Mouse (Mus musculus) megakaryocyte, adult 5-6 weeks (primary cell): ENCODE measurements at regions not wholly inside any gene's neighbourhood (a gene's known extent, or its start where the extent isn't known, plus 50 kb on each side); places are given as distances from the start of the nearest gene placed in this dataset.

Experiments used
- ATAC-seq: 2 replicates; pipeline ENCODE4 v1.8.0; 2016; ENCODE audit warnings: mild to moderate bottlenecking, inconsistent platforms; ENCODE audit not compliant: poor library complexity, severe bottlenecking

DNA sequence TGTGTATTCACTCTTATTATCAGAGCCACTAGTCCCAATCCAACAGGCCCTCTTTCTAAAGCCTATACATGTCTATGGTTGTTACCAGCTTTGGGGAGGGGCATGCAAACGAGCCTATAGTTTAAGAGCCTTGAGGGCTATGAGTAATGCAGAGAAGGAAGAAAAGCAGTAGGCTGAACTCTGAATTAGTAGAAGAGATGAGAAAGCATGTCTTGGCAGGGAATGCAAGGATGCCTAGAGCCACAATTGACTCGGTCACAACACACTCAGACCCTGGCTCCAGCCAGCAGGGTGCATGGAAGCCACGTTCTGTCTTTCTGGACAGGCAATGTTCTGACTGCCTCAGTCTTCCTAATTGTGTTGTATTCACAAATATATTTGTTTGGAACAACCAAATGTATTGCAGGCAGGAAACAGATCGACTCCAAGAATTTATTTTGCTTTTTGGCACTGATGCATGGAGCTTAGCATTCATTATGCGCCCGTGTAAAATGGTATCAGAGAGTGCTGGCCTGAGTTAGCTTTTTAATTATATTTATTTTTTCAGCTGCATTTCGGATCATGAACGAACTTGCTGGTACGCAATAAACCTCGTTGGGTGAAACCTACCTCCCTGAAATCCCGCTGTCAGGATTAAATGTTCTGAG, 110.2 kb downstream of the Rybp start:
- no peak for ATAC-seq

DNA sequence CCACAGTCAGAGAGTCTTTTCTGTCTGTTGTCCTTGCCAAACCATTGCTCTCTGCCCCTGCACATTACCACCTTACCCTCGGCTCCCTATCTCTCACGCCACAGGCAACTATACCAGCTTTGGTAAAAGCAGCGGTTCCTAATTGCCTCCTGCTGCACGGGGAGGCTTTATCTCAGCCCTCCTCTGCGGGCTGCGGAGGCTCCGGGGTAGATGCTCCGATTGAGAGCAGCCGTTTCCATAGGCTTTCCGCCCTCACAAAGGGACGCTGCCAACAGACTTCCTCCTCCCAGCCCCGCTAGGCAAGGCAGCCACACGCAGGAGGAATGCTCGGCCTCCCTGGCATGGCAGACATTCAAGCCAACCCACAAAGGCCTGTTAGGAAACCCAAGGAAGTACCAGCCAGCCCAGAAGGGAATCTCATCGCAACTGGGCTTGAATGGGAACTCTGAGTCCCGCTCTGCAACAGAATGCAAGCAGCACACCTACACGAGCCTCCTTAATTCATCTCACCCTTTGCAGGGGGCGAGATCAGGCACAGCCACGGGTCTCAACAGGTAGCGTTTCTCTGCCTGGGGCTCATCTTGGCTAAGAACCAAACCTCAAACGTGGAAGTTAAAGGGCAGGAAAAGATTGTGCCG, 116.5 kb downstream of the Rybp start:
- peak; percentile 51 for ATAC-seq

DNA sequence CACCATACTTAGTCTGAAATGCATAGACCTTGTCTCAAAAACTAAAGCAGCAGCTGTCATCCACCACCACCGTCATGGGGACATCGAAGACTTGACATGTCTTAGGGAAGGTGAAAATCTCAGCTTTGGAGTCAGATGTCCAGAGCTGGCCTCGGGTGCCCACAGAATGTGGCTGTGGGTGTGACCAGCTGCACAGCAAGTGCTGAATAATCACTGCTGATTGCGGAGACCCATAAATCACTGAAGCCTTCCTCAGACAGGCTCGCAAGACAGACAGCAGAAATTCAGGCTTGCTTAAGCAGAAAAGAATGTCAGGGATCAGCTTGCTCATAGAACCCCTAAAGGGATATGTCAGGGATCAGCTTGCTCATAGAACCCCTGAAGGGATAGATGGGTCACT, 120.0 kb downstream of the Rybp start:
- no peak for ATAC-seq

GRCm38 (mm10) chr6:100165746-100166145, 121.5 kb downstream of the Rybp start:
- ATAC-seq = no peak

DNA sequence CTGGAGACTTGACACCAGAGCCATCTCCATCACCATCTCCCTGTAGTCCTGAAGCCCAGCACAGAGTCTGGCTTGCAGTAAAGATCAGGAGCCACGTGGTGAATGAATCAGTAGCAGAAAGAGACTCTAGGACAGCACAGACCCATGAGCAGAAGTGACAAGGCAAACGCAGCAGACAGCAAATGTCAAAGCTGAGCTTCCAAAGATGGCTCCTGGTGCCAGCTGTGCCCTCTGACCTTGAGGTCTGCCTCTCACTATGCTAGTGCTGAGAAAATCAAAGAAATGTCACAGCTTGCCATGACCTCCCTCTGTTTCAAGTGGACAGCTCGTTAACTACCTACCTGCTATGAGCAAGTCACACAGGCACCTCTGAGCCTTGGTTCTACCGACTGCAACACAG, 123.1 kb downstream of the Rybp start:
- no peak for ATAC-seq

GRCm38 (mm10) chr6:100163814-100164130, 123.5 kb downstream of the Rybp start:
- no peak; the same call in 1 of the 2 replicates for ATAC-seq

DNA sequence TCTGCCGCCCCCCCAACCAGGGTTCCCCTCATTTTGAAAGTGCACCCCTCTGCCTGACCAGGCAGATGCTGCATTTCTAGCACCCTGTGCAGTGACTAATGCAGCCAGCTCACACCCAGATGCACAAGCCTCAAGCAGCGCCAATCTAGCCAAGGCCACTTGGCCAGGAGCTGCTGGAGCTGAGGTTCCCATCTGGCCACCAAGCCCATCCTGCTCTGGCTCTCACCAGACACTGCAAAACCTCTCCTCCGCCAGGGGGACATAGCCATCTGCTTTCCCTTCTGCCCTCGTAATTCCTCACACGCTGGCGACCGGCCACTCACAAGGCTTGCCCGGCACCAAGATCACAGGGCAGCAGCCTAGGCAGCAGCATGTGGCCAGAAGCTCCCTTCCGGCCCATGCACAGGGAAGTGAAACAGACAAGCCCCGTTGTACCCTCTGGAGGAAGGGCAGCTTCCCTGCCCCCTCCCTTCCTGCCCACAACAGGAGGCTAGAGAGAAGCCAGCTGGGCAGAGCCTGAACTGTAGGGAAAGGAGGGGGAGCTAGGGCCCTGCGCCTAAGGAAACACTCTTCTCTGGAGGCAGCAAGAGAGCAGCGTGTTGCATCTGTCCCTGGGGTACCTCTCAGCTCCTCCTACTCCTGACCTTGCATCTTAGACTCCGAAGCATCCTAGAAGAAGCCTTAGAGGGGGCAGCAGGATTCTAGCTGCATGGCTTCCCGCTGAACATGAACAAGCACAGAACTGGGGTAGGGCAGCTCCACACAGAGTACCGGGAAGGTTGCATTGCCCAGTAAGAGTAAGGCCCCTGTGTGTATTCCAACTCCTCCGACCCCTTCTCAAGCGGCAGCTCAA, 124.1 kb downstream of the Rybp start:
- ATAC-seq = peak; percentile 96

DNA sequence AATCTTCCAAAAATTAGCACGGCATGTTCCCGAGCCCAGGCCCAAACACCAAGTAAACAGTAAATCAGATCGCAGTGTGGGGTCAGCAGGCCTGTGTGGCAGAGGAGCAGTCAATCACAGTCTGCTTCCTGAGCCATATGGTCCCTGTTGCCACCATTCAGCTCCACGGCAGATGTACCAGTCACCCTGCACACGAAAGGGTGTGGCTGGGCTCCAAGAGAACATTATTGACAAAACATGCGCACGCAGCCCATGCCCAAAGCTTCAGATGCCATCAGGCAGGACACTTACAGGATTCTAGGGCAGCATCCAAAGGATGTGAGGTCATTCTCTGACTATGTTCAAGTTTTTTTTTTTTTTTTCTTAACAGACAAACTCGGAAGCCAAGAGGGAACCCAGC, 126.6 kb downstream of the Rybp start:
- ATAC-seq = no peak

GRCm38 (mm10) chr6:100159817-100160216, 127.5 kb downstream of the Rybp start:
- ATAC-seq = no peak

DNA sequence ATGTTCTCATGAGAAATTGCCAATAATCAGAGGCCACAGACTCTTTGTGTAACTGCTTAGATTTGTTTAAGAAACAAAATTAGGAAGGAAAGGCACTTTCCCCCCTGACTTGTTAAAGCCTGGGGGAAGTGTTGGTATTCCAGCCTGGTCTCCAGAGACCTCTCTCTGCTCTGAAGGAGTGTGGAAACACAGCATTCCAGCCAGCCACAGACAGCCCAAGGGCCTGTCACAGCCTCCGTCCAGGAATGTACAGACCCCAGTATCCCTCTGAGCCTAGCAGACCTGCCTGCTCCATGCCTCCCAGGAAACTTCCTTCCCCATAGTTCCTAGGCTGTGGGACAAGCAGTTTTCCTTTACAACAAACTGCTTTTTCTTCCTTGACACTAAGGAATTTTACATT, 128.0 kb downstream of the Rybp start:
- no peak for ATAC-seq

DNA sequence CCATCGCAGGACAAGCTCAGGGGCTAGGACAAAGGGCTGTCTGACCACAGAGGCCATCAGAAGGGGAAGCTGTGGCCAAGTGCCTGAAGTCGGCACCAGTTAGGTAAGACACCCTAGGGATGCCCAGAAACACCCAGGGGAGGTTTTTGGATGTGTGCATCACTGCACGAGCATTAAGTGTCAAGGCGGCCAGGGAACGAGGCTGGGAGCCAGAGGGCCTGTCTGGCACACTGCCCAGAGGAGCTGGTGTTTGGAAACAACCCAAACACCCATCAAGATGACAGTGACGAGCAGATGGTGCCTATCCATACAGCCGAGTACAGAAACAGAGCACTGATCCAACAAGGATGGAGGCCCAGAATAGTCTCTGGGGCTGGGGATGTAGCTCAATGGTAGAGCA, 130.0 kb downstream of the Rybp start:
- ATAC-seq = peak; percentile 78

DNA sequence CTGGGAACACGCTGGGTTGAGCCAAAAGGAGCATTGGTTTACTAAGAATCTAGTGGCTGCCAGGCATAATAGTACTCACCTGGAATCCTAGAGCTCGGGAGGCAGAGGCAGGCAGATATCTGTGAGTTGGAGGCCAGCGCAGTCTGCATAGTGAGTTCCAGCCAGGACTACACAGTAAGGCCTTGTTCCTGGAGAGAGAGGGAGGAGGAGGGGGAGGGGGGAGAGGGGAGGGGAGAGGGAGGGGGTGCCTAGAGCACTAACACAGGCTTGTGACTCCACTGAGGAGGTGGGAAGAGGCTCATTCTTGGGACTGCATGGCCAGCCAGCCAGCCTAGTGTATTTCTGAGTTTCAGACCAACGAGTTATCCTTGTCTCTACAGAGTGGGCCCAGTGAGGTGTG, 131.1 kb downstream of the Rybp start:
- ATAC-seq = no peak

DNA sequence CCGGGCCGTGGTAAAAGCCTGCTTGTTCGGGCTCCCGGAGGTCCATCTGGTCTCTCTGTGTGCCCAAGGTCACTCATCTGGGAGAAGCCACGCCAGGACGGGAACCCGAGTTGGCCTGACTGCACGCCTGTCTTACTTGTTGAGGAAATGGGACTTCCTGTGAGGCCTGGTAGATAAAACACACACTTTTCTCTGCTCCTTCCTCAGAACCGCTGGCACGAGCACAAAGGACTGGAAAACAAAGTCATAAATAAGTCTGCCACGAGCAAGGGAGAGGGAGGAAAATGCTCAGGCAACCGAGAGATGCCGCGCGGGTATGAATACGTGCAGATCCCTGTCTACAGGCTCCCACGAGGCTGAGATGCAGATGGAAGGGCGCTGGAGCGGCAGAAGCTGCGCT, 131.6 kb downstream of the Rybp start:
- peak; percentile 26 for ATAC-seq

DNA sequence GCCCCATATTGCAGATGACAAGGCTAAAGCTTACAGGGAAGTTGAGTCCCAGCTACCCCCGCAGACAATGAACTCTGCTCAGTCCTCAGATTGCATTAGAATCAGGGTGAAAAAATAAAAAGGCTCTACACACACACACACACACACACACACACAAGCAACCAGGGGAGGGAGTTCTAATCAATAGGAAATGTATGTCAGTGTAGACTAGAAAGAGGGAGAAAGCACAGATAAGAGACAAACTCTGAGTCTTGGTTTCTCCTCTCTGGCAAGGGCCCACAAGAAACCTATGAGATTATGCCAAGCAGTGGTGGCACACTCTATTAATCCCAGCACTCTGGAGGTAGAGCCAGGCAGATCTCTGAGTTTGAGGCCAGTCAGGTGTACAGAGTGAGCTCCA, 135.8 kb downstream of the Rybp start:
- ATAC-seq = no peak

- peak; percentile 71 for ATAC-seq
Measured at GRCm38 (mm10) chr6:100150703-100151208, 136.5 kb downstream of the Rybp start.

DNA sequence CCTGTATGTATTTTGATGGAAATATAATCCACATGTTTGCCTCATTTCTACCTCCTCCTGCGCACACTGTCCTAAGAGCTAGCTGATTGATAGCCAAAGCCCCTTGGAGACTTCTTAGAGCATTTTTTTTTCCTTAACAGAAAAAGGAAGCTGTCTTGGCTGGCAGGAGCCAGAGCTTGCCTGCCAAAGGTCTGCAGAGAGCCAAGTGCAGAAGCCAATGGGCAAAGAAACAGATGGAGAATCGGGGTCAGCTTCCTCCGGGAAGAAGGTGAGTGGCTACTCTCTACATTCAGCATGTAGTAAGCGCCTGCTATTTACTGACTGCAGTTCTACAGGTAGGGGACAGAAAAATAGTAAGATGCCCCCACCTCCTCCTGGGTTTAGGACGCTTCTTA, 137.8 kb downstream of the Rybp start:
- no peak for ATAC-seq

DNA sequence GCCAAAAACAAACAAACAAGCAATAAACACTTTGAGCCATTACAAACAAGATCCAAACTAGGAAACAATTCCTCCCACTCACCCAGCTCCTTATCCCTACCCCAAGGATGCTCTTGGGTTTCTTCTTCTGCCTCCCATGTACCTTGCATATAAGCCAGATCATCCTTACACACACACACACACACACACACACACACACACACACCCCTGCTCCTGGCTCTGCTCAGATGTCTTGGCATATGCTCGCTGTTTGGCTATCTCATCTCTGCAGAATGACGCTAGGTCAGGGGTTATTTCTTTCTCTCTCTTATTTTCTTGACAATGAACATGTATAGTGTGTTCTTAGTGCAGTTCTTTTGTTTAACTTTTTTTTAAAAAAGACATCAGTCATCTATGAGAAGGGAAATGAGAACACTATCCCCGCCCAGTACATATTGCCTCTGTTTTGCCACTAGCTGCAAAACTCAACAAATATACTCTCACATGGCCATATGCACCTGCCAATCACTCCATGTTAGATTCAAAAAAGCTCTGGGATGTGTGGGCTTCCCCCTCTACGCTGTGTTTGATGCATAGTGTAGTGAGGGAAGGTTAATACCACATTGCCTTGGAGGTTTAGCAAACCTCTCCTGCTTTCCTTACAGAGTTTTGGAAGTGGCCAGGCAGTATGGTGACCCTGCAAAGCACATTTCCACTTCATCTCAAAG, 138.4 kb downstream of the Rybp start:
- no peak for ATAC-seq

DNA sequence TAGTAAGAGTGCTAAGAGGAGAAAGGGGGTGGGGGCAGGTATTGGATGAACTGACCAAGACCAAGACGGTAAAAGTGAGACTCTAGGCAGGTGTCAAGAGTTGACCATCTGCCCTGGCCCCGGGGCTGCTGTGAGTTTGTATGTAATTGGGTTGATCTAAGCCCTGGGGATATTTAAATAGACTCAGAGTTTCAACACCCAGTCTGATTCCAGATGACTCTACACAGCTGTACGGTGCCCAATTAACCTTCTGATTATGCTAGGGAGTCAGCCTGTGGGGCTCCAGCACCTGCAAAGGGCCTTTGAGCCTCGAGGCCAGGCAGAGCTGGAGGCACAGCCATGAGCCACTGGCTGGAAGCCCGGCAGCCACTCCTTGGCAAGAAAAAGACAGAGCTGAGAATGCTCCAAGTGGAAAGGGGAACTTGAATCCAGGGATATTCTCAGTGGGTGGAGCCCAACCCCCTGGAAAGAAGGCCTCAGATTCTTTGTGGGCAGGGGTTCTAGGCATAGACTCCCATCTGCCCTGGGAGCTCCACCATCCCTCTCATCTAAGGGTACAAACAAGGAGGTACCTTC, 140.8 kb downstream of the Rybp start:
- ATAC-seq = no peak

DNA sequence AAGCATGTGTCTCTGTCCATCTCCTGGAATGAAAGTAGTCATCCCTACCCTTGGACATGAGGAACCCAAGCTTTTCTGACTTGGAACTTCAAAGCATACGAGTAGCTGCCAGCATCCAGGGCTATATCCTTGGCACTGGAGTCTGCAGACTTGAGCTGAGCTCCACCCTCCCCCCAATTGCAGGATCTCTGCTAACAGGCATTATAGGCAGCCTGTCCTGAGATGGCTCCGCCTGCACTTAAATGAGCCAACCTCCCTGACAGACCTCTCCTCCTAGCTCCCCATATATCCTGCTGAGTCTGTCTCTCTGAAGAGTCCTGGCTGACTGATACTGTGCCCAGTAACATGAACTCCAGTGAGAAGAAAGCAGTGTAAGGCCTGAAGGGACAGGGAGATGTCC, 141.4 kb downstream of the Rybp start:
- no peak for ATAC-seq

- peak; percentile 50; the same call in 1 of the 2 replicates for ATAC-seq
Measured at GRCm38 (mm10) chr6:100144544-100145287, 142.6 kb downstream of the Rybp start.
